Mouse (Mus musculus) small intestine, adult 2 months (tissue): Measurements from ENCODE around the gene Lhcgr.

Experiments
- CTCF ChIP-seq: fragments of 200-500 bp; IDR thresholded peaks from 2 replicates; pipeline ENCODE4 v1.5.1; 2012; ENCODE audit warnings: low read depth, mild to moderate bottlenecking, control low read depth, inconsistent platforms, low read length, moderate library complexity, mixed read lengths; ENCODE audit not compliant: insufficient replicate concordance, insufficient read length; ENCODE audit errors: extremely low read depth
- POLR2A ChIP-seq: fragments of 200-500 bp; IDR thresholded peaks from 2 replicates; pipeline ENCODE4 v1.6.1; 2012; ENCODE audit warnings: low read depth, mild to moderate bottlenecking, control low read depth, inconsistent platforms, low read length, moderate library complexity

DNA sequence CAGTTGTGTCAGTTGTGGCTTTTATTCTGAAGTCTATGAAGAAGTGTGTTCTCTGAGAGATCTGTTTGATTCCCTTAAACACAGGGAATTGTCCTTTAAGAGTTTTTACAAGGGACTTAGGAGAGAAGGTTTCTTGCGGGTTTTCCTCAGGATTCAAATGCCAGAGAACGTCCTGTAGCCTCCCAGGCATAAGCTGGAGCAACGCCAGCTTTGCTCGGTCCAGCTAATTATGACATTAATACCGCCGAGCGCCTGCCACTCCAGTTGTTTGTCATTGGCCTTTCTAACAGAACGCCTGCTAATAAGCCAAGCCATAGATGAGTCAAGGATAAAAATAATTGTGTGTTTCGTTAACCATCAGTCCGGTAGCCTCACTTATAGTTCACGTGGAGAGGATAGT lies 103.6 kb downstream of the Lhcgr start:
- TF ChIP-seq CTCF (no peak), POLR2A (no peak)
